Mouse (Mus musculus): ENCODE measurements around the gene Nrd1.
A peak's percentile ranks its signal among the peaks of the same experiment; 100 is the strongest.

Gene Nrd1

GRCm38 (mm10) chr4:108999999-109000950 lies at the start of gene Nrd1:
Gene Nrd1 (plus strand): TSS chr4:109000655.
- DNase-seq: peak; percentile 99

- no peak for DNase-seq
Observed at GRCm38 (mm10) chr4:108951663-108952062, 48.8 kb upstream of the Nrd1 start.

GRCm38 (mm10) chr4:108959696-108960095 lies 40.8 kb upstream of the Nrd1 start:
- no peak for DNase-seq

GRCm38 (mm10) chr4:108960619-108961460 lies 39.6 kb upstream of the Nrd1 start:
- no peak for DNase-seq

GRCm38 (mm10) chr4:108963017-108963416 lies 37.4 kb upstream of the Nrd1 start:
- no peak for DNase-seq

GRCm38 (mm10) chr4:108969517-108969916 lies 30.9 kb upstream of the Nrd1 start:
- no peak for DNase-seq

GRCm38 (mm10) chr4:108971054-108971453 lies 29.4 kb upstream of the Nrd1 start:
- peak in 1 of 2 experiments; percentile 8 for DNase-seq

GRCm38 (mm10) chr4:108976458-108977071 lies 23.9 kb upstream of the Nrd1 start:
- DNase-seq: peak; percentile 32 to 54

- no peak for DNase-seq
Observed at GRCm38 (mm10) chr4:108986833-108987472, 13.5 kb upstream of the Nrd1 start.

- DNase-seq: no peak
Observed at GRCm38 (mm10) chr4:108987473-108987842, 13.0 kb upstream of the Nrd1 start.

GRCm38 (mm10) chr4:108989430-108989829 lies 11.0 kb upstream of the Nrd1 start:
- no peak for DNase-seq

- no peak for DNase-seq
Observed at GRCm38 (mm10) chr4:108990032-108990431, 10.4 kb upstream of the Nrd1 start.

- DNase-seq: no peak
Observed at GRCm38 (mm10) chr4:108990571-108990970, 9.9 kb upstream of the Nrd1 start.

- no peak for DNase-seq
Observed at GRCm38 (mm10) chr4:108991811-108992210, 8.6 kb upstream of the Nrd1 start.

GRCm38 (mm10) chr4:108992978-108993377 lies 7.5 kb upstream of the Nrd1 start:
- DNase-seq: no peak

- no peak for DNase-seq
Observed at GRCm38 (mm10) chr4:109000961-109001360, 506 bp downstream of the Nrd1 start.

- no peak for DNase-seq
Observed at GRCm38 (mm10) chr4:109008046-109008445, 7.6 kb downstream of the Nrd1 start.

- peak in 1 of 2 experiments; percentile 22 for DNase-seq
Observed at GRCm38 (mm10) chr4:109014091-109014490, 13.6 kb downstream of the Nrd1 start.

- DNase-seq: peak; percentile 55 to 56
Observed at GRCm38 (mm10) chr4:109017441-109017840, 17.0 kb downstream of the Nrd1 start.

- DNase-seq: no peak
Observed at GRCm38 (mm10) chr4:109019301-109019700, 18.8 kb downstream of the Nrd1 start.

GRCm38 (mm10) chr4:109021976-109022375 lies 21.5 kb downstream of the Nrd1 start:
- no peak for DNase-seq

GRCm38 (mm10) chr4:109025061-109025460 lies 24.6 kb downstream of the Nrd1 start:
- peak; percentile 6 to 39 for DNase-seq

- DNase-seq: no peak
Observed at GRCm38 (mm10) chr4:109026543-109026942, 26.1 kb downstream of the Nrd1 start.
